Mouse (Mus musculus) heart, embryonic 16.5 days (tissue): ENCODE results near the gene 6330409D20Rik. TPM values are rescaled to one million over a fixed set of nuclear protein-coding genes. Genes with fewer than 3 reads are reported as not detected.

Experiments used
- ATAC-seq: fragments of 200-750 bp; cut with Nextera tagmentation; replicated peaks from 2 replicates; pipeline ENCODE4 v1.8.0; 2017; ENCODE audit warnings: moderate number of reproducible peaks; ENCODE audit not compliant: insufficient read depth, low FRiP score; ENCODE audit errors: extremely low read depth
- H3K27ac ChIP-seq: fragments of 300-500 bp; sonication (generic); 2 replicates; pipeline ENCODE4 v1.5.1; 2014; ENCODE audit warnings: mild to moderate bottlenecking, low read length, control low read depth, moderate library complexity
- H3K27me3 ChIP-seq: fragments of 300-500 bp; sonication (generic); 2 replicates; pipeline ENCODE4 v1.6.1; 2014; ENCODE audit warnings: low read length, mixed read lengths; ENCODE audit not compliant: control insufficient read depth, insufficient read depth
- H3K36me3 ChIP-seq: fragments of 300-500 bp; sonication (generic); 2 replicates; pipeline ENCODE4 v1.6.1; 2014; ENCODE audit not compliant: control insufficient read depth, insufficient read depth
- H3K4me1 ChIP-seq: fragments of 300-500 bp; sonication (generic); 2 replicates; pipeline ENCODE4 v1.6.1; 2014; ENCODE audit warnings: low read length, mixed read lengths; ENCODE audit not compliant: control insufficient read depth, insufficient read depth
- H3K4me2 ChIP-seq: fragments of 300-500 bp; sonication (generic); 2 replicates; pipeline ENCODE4 v1.6.1; 2014; ENCODE audit warnings: low read depth, mild to moderate bottlenecking, control low read depth, low read length
- H3K4me3 ChIP-seq: fragments of 300-500 bp; sonication (generic); 2 replicates; pipeline ENCODE4 v1.5.1; 2014; ENCODE audit warnings: mild to moderate bottlenecking, control low read depth, low read length
- H3K9ac ChIP-seq: fragments of 300-500 bp; sonication (generic); 2 replicates; pipeline ENCODE4 v1.6.1; 2014; ENCODE audit warnings: low read length, control low read depth
- H3K9me3 ChIP-seq: fragments of 300-500 bp; sonication (generic); replicated peaks from 2 replicates; pipeline ENCODE4 v1.6.1; 2016; ENCODE audit warnings: low read length; ENCODE audit not compliant: control insufficient read depth
- whole genome bisulfite sequencing: fragments of 180-500 bp; shearing (Covaris S2); extraction: QIAGEN DNeasy Blood & Tissue Kit; methylation state at CpG from one replicate; pipeline ENCODE4 v1.1.7; 2014; 5-methylcytosine and 5-hydroxymethylcytosine counted together
- polyA plus RNA-seq: library from polyadenylated mRNA; unstranded; fragments of >200 nt; fragmentation: Nextera tagmentation; extraction: Ambion mirVana; gene quantifications from 2 replicates; pipeline ENCODE4 v1.2.1, GENCODE M21; 2015

Gene 6330409D20Rik
- polyA plus RNA-seq, 1 experiment from 2014 or later = 0.26 TPM

DNA sequence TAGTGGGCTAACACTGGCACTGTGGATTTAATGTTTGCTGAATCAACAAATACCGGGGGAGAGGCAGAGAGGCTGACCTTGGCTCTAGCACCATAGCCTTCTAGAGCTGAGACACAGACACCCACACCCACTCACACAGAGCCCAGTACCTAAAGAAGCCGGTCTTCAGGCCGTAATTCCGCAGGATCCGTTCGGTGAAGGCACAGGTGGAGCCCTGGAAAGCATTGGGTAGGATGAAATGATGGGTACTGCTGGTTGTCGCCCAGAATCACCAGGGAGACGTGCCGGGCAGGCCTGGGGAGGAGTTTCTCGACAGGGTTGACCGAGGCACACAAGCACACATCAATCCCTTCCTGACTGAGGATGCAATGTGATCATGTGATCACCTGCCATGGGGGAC lies 49.8 kb downstream of the 6330409D20Rik start:
- no peak overlapping the region for H3K4me2 ChIP-seq
- ATAC-seq = no peak
- no peak overlapping the region for H3K4me3 ChIP-seq
- H3K27ac ChIP-seq = no peak overlapping the region
- no peaks in the 10 kb centered on the region for H3K27me3 ChIP-seq
- 0 out of 2 replicates have a peak, but pooled peaks cover 6% of the 10 kb centered on the region for H3K36me3 ChIP-seq
- no peaks in the 10 kb centered on the region for H3K9me3 ChIP-seq
- 80% methylated on average over 11 of the region's 11 CpGs for WGBS
- peaks cover 8% of the 10 kb centered on the region for H3K4me1 ChIP-seq
- H3K9ac ChIP-seq = no peak overlapping the region

DNA sequence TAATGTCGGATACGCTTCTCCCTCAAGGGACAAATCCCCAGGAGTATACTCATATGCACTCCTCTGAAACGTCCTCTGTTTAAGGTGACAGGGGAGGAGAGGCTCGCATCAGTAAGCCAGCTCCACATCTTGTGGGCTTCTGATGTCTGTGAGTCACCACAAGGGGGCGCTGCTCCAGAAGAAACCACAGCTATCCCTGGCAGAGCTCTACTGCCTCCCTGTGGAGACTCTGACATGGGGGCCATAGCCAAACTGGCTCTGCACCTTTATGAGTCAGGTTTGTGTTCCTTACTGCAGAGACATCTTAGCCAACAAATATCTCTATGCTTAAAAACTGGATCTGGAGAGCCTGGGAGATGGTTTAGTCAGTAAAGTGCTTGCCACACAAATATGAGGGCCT lies 51.4 kb downstream of the 6330409D20Rik start:
- H3K27me3 ChIP-seq = no peaks in the 10 kb centered on the region
- peaks cover 8% of the 10 kb centered on the region for H3K4me1 ChIP-seq
- H3K27ac ChIP-seq = no peak overlapping the region
- ATAC-seq = 0 out of 2 replicates have a peak, but pooled peaks have one; percentile 10
- no peak overlapping the region for H3K4me2 ChIP-seq
- 11% methylated on average over 5 of the region's 5 CpGs for WGBS
- peaks cover 14% of the 10 kb centered on the region for H3K36me3 ChIP-seq
- H3K9ac ChIP-seq = no peak overlapping the region
- H3K9me3 ChIP-seq = no peaks in the 10 kb centered on the region
- no peak overlapping the region for H3K4me3 ChIP-seq

DNA sequence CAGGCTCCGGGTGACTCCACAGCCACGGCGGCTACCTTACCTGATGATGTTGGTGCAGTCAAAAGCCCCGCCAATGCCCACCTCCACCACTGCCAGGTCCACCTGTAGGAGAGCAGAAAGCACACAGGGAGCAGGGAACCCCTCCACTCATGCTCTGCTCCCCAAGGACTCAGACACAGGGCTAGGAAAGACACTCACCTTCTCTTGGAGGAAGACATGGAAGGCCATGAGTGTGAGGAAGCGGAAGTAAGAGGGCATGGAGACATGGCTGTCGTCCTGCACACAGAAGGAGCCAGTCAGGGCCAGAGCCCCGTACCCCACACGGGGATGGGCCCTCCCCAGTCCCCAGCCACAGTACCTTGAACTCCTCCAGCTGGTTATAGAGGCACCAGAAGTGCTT lies 53.3 kb downstream of the 6330409D20Rik start:
- peaks cover 25% of the 10 kb centered on the region for H3K36me3 ChIP-seq
- H3K27ac ChIP-seq = no peak overlapping the region
- 95% methylated on average over 8 of the region's 8 CpGs for WGBS

DNA sequence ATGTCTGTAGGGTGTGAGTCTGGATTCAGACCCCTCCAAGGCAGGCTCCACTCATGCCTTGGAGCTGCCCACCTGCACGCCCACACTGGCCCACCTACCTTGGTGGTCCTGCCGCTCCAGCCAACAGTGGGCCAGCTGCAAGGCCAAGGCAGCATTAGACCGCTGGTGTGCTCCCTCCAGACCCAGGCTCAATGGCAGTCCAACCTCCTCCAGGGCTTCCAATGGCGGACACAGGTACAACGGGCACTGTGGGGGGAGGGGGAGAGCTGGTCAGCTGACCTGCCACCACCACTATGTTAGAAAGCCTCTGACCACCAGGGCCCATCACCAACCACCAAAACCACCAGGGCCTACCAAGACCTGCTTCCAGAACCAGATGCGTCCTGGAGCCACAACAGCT lies 54.2 kb downstream of the 6330409D20Rik start:
- WGBS = 93% methylated on average over 6 of the region's 6 CpGs
- ATAC-seq = no peak
- no peaks in the 10 kb centered on the region for H3K27me3 ChIP-seq
- no peaks in the 10 kb centered on the region for H3K4me1 ChIP-seq
- no peak overlapping the region for H3K9ac ChIP-seq
- peaks cover 28% of the 10 kb centered on the region for H3K36me3 ChIP-seq
- no peak overlapping the region for H3K27ac ChIP-seq
- no peak overlapping the region for H3K4me3 ChIP-seq
- H3K4me2 ChIP-seq = no peak overlapping the region
- no peaks in the 10 kb centered on the region for H3K9me3 ChIP-seq

More for the DNA sequence above, 53.3 kb downstream of the 6330409D20Rik start:
- no peak for ATAC-seq
- Histone ChIP-seq H3K9me3 (no peaks in the 10 kb centered on the region), H3K4me1 (no peaks in the 10 kb centered on the region), H3K27me3 (no peaks in the 10 kb centered on the region), H3K4me2 (no peak overlapping the region), H3K9ac (no peak overlapping the region), H3K4me3 (no peak overlapping the region)

DNA sequence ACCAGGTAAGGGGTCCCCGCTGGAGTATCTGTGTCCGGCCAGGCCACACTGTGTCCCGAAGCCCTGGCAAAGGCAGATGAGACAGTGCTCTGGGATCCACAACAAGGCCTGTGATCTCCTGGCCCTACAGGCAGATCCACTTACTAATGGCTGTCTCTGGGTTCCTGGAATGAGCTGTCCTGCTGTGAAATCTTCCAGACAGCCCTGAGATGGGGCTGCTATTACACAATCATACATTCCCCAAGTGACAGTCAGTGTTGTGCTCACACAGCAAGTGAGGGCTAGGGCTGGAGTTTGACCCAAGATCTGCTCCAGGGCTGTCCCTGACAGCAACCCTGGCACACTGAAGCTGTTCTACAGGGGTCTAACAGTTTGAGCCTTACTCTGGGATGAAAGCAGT lies 55.0 kb downstream of the 6330409D20Rik start:
- no peak for ATAC-seq
- Histone ChIP-seq H3K9ac (no peak overlapping the region), H3K9me3 (no peaks in the 10 kb centered on the region), H3K4me3 (no peak overlapping the region), H3K27me3 (no peaks in the 10 kb centered on the region), H3K36me3 (peaks cover 28% of the 10 kb centered on the region), H3K4me2 (no peak overlapping the region), H3K27ac (no peak overlapping the region), H3K4me1 (no peaks in the 10 kb centered on the region)
- 89% methylated on average over 3 of the region's 3 CpGs for WGBS

DNA sequence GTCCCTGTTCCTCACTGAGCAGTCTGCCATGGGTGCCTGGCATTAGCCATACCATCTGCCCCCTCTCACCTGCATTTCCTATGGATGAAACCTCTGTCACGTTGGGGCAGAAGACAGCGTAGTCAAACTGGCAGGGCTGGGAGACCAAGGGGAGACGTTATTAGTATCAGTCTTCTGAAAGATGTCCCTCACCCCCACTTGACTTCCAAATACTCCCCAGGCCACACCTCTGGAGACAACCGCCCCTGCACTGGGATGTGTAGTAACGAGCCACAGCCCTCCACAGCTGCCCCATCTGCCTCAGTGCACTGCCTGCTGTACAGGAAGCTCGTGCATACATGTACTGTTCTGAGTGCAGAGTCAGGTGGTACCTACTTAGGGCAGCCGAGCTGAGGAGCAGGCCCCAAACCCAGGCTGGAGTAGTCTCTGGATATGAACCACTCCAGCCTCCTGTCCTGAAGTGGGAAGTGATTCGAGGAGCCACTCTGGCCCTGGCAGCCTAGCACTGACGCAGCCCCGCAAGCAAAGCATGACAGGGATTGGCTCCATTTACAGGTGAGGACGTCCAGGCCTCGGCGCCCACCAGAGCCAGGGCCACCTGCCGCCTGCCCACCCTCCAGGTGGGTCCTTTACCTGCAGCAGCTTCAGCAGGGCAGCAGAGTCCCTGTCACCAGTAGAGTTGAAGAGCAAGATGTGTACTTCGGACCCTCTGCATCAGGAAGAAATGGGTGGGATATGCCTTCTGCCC lies 56.0 kb downstream of the 6330409D20Rik start:
- H3K4me1 ChIP-seq = peaks cover 6% of the 10 kb centered on the region
- WGBS = 83% methylated on average over 15 of the region's 15 CpGs
- H3K4me2 ChIP-seq = no peak overlapping the region
- no peak overlapping the region for H3K27ac ChIP-seq
- H3K27me3 ChIP-seq = no peaks in the 10 kb centered on the region
- no peaks in the 10 kb centered on the region for H3K9me3 ChIP-seq
- no peak overlapping the region for H3K9ac ChIP-seq
- peaks cover 28% of the 10 kb centered on the region for H3K36me3 ChIP-seq
- ATAC-seq = no peak
- no peak overlapping the region for H3K4me3 ChIP-seq

DNA sequence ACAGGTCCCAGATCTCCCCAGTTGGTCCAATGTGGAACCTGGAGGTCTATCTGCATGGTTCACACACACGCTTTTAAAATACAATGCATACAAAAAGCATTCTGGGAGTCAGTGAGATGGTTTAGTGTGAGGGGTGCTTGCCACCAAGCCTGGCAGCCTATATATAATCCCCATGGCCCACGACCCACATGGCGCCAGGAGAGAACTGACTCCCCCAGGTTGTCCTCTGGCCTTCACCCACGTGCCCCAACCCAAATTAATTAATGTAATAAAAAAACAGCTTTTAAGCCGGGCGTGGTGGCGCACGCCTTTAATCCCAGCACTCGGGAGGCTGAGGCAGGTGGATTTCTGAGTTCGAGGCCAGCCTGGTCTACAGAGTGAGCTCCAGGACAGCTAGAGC lies 57.1 kb downstream of the 6330409D20Rik start:
- no peak for ATAC-seq
- Histone ChIP-seq H3K27me3 (no peaks in the 10 kb centered on the region), H3K4me3 (no peak overlapping the region), H3K9me3 (no peaks in the 10 kb centered on the region), H3K27ac (no peak overlapping the region), H3K4me2 (no peak overlapping the region), H3K36me3 (peaks cover 28% of the 10 kb centered on the region), H3K9ac (no peak overlapping the region), H3K4me1 (peaks cover 10% of the 10 kb centered on the region)
- 91% methylated on average over 10 of the region's 10 CpGs for WGBS

DNA sequence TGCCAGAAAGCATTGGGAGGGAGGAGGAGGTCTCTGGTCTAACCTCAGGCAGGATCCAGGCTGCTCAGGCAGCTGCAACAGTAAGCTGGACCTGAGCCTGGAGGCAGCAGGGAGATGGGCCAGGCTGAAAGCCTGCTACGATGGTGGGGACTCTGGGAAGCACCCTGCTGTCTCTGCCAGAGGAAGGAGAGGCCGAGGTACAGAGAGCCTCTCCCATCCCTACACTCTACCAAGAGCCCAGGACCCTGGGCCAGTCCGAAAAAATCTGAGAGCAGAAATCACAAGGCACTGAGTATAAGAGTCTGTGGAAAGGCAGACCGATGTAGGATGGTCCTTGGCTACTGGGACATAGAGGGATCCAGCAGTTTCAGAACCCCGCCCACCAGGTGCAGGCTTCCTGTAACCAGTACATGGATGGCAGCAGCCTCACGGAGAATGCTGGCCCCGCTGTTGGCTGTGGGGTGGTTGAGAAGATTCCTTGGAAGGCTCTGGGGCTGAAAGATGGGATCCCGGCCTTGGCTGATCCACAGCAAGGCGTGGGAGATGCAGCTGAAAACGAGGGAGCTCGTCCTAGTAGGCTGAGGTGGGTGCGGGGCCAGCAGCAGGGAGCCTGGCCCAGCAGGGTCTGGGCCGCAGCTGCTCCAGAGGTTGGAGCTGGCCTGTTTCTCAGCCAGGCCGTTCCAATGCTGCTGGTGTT lies 57.9 kb downstream of the 6330409D20Rik start:
- Histone ChIP-seq H3K9me3 (no peaks in the 10 kb centered on the region), H3K27me3 (no peaks in the 10 kb centered on the region), H3K4me3 (no peak overlapping the region), H3K9ac (no peak overlapping the region), H3K4me1 (peaks cover 10% of the 10 kb centered on the region), H3K36me3 (peaks cover 28% of the 10 kb centered on the region), H3K27ac (no peak overlapping the region), H3K4me2 (no peak overlapping the region)
- WGBS = 75% methylated on average over 14 of the region's 14 CpGs
- ATAC-seq = no peak
